Mouse (Mus musculus): ENCODE data around the gene Klhl5.

DNA sequence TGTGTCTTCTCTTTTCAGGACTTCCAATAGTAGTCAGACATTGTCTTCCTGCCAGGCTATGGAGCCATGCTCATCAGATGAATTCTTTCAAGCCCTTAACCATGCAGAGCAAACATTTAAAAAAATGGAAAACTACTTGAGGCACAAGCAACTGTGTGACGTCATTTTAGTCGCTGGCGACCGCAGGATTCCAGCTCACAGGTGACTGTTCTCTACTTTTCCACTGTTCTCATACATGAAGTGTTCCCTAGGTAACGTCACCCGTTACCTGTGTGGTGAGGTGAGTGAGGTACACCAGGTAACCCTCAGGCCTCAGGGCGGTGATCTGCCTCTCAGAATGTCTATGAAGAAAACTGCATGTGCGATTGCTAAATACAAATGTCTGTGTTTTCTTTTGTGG, 33.9 kb downstream of the Klhl5 start:
- no peak for TF ChIP-seq CEBPB (IDR thresholded peaks at IDR 0.05; ENCODE audit: insufficient read depth, poor library complexity, severe bottlenecking)
- no peak for TF ChIP-seq POLR2A (IDR thresholded peaks at IDR 0.05; ENCODE audit: insufficient read length, low read depth)
- TF ChIP-seq TCF12 (IDR thresholded peaks at IDR 0.05; ENCODE audit: insufficient read depth, poor library complexity, severe bottlenecking) = no peak
- TF ChIP-seq MYOG (IDR thresholded peaks at IDR 0.05; ENCODE audit: control insufficient read depth in 1 of 3, insufficient read depth in 1 of 3, insufficient read length in 2 of 3, low read depth in 2 of 3) = no peak
- TF ChIP-seq POLR2AphosphoS2 (IDR thresholded peaks at IDR 0.05; ENCODE audit: insufficient read length, low read depth) = no peak
